8 mouse cellular contexts compared by ENCODE assay signal in the genomic region with DNA sequence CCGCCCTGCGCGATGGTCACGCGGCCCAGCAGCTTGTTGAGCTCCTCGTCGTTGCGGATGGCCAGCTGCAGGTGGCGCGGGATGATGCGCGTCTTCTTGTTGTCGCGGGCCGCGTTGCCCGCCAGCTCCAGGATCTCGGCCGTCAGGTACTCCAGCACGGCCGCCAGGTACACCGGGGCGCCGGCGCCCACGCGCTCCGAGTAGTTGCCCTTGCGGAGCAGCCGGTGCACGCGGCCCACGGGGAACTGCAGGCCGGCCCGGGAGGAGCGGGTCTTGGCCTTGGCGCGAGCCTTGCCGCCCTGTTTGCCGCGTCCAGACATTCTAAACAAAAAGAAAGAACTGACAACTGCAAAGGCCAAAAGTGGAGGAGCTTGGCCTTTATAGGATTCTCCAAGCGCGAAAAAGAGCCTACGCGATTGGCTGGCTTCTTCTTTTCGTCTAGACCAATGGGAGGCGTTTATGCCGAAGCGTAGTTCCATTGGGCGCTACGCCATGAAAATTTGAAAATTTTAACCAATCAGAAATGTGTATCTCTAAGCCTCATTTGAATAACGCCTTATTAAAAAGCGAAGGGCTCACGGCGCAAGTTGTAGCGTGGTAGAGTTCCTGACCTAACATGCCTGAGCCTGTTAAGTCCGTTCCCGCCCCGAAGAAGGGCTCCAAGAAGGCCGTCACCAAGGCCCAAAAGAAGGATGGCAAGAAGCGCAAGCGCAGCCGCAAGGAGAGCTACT. TPM values are rescaled to one million over a fixed set of nuclear protein-coding genes. Genes with fewer than 3 reads are reported as not detected.
DNase-seq lines count a peak whose midpoint lies in the region; ATAC-seq lines count a peak whose summit lies in the region.
"Not testable (repeated sequence)": the region's sequence is repeated elsewhere in the genome, so short reads cannot be mapped to it uniquely, and the experiment has no call there.

A gene (minus strand): TSS at position 320 of the 731 bp plus-strand sequence.
A gene (plus strand): TSS at position 563 of the 731 bp plus-strand sequence.

- peak within 1 kb of the TSS; percentile 54 for H3K4me3 ChIP-seq in heart, embryonic 10.5 days
- H3K4me3 ChIP-seq in kidney, embryonic 15.5 days (replicated peaks) = peak within 1 kb of the TSS; percentile 43

- peak within 1 kb of the TSS; percentile 48 for H3K9ac ChIP-seq in kidney, embryonic 15.5 days

- DNase-seq in A20 (ENCODE audit: low read depth, low spot score) (peak; percentile 97), liver (peak; percentile 92)
- peak; percentile 99 for DNase-seq in brain, adult 2 months (ENCODE audit: low read depth, low spot score)
- peak; percentile 96 for DNase-seq in heart, embryonic 10.5 days (ENCODE audit: low spot score)
- DNase-seq in spleen, postnatal 4 days (ENCODE audit: low spot score in 2 of 2) = peak; percentile 86 to 91

- under 1% methylated on average over 37 of the region's 63 CpGs for WGBS in heart, embryonic 10.5 days
- WGBS in kidney, embryonic 15.5 days = under 1% methylated on average over 40 of the region's 63 CpGs

- peak; percentile 78 for ATAC-seq in erythroblast, adult 5-6 weeks (replicated peaks; ENCODE audit: low FRiP score, poor library complexity, severe bottlenecking)
- peak; percentile 96 for ATAC-seq in kidney, embryonic 15.5 days (replicated peaks; ENCODE audit: low FRiP score)
- ATAC-seq in monocyte, adult 5-6 weeks (replicated peaks; ENCODE audit: insufficient number of reproducible peaks, low FRiP score, low TSS enrichment, poor library complexity, severe bottlenecking) = peak; percentile 96

- H3K9me3 ChIP-seq in heart, embryonic 10.5 days; kidney, embryonic 15.5 days (replicated peaks): not testable (repeated sequence)

- not testable (repeated sequence) for H3K27me3 ChIP-seq in heart, embryonic 10.5 days (ENCODE audit: insufficient read depth, poor library complexity, severe bottlenecking); kidney, embryonic 15.5 days

- H3K36me3 ChIP-seq in heart, embryonic 10.5 days; kidney, embryonic 15.5 days: not testable (repeated sequence)

- peaks cover 28% of the 10 kb centered on the region for H3K4me1 ChIP-seq in heart, embryonic 10.5 days
- peaks cover 40% of the 10 kb centered on the region for H3K4me1 ChIP-seq in kidney, embryonic 15.5 days

- peak within 1 kb of the TSS; percentile 84 for H3K27ac ChIP-seq in heart, embryonic 10.5 days
- H3K27ac ChIP-seq in kidney, embryonic 15.5 days = peak within 1 kb of the TSS; percentile 92

- H3K4me2 ChIP-seq in kidney, embryonic 15.5 days = peak within 1 kb of the TSS; percentile 57

RNA-seq across cellular contexts. Expression of the first gene that starts in this region (rescaled TPM):
- total RNA-seq in erythroblast, adult 5-6 weeks (2015; ENCODE audit: low replicate concordance) = not detected in 2 replicates
- total RNA-seq in erythroblast, adult 5-6 weeks (2017; ENCODE audit: low replicate concordance) = 456 and 497 TPM in 2 replicates
- 4.6 and 7.6 TPM in 2 replicates for polyA plus RNA-seq in heart, embryonic 10.5 days (2016; fragmentation: Nextera tagmentation; extraction: Ambion mirVana)
- 7.2 and 7.4 TPM in 2 replicates for polyA plus RNA-seq in kidney, embryonic 15.5 days (2015; fragmentation: Nextera tagmentation; extraction: Ambion mirVana)
- 15.0 to 50.0 TPM (median 36.2 TPM) in 3 replicates for total RNA-seq in monocyte, adult 5-6 weeks (2017)

RNA-seq across cellular contexts. Expression of the second gene that starts in this region (rescaled TPM):
- 4.4 and 5.8 TPM in 2 replicates for total RNA-seq in erythroblast, adult 5-6 weeks (2015; ENCODE audit: low replicate concordance)
- 33.7 and 47.3 TPM in 2 replicates for total RNA-seq in erythroblast, adult 5-6 weeks (2017; ENCODE audit: low replicate concordance)
- 1.00 and 1.6 TPM in 2 replicates for polyA plus RNA-seq in heart, embryonic 10.5 days (2016; fragmentation: Nextera tagmentation; extraction: Ambion mirVana)
- polyA plus RNA-seq in kidney, embryonic 15.5 days (2015; fragmentation: Nextera tagmentation; extraction: Ambion mirVana) = 1.8 and 3.8 TPM in 2 replicates
- 5.2 to 12.6 TPM (median 8.0 TPM) in 3 replicates for total RNA-seq in monocyte, adult 5-6 weeks (2017)

Comparison
In these comparisons a context has a peak if more than half of its experiments do, and no peak if none do; other contexts are left out.
1. Peak in every context shown above with its lines: DNase-seq, ATAC-seq, H3K4me3 ChIP-seq and H3K27ac ChIP-seq.